Mouse (Mus musculus): ENCODE results near the gene Txndc17. TPM values are rescaled to one million over a fixed set of nuclear protein-coding genes. Genes with fewer than 3 reads are reported as not detected.

Gene Txndc17
- polyA plus RNA-seq, 1 experiment from 2014 or later, result 163 TPM

DNA sequence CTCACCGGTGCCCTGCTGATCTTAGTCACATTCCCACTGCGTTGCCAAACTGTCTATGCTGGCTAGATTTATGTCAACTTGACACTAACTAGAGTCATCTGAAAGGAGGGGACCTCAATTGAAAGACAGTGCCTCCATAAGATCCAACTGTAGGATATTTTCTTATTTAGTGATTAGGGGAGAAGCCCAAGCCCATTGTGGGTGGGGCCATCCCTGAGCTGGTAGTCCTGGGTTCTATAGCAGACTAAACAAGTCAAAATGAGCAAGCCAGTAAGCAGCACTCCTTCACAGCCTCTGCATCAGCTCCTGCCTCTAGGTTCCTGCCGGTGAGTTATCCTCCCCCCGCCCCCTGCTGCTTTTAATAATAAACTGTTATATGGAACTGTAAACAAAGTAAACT, 26.2 kb upstream of the Txndc17 start:
- no peak for DNase-seq (ENCODE audit: low spot score)
- no peak overlapping the region for H3K9ac ChIP-seq (ENCODE audit: low read length)
- H3K27me3 ChIP-seq (ENCODE audit: control insufficient read depth, insufficient read depth, low read length), result no peaks in the 10 kb centered on the region
- H3K4me3 ChIP-seq (ENCODE audit: low read depth, low read length), result no peak overlapping the region
- H3K4me2 ChIP-seq (ENCODE audit: low read depth), result no peak overlapping the region
- no peaks in the 10 kb centered on the region for H3K9me3 ChIP-seq (ENCODE audit: control insufficient read depth, low read length)
- H3K4me1 ChIP-seq (ENCODE audit: control insufficient read depth, insufficient read depth, low read length), result no peaks in the 10 kb centered on the region
- no peak overlapping the region for H3K27ac ChIP-seq (ENCODE audit: low read depth, low read length)
- ATAC-seq (ENCODE audit: insufficient read depth, low FRiP score, low TSS enrichment), result no peak
- WGBS, result 93% methylated on average over 4 of the region's 4 CpGs
- H3K36me3 ChIP-seq (ENCODE audit: control insufficient read depth, insufficient read depth, low read length), result peaks cover 6% of the 10 kb centered on the region

DNA sequence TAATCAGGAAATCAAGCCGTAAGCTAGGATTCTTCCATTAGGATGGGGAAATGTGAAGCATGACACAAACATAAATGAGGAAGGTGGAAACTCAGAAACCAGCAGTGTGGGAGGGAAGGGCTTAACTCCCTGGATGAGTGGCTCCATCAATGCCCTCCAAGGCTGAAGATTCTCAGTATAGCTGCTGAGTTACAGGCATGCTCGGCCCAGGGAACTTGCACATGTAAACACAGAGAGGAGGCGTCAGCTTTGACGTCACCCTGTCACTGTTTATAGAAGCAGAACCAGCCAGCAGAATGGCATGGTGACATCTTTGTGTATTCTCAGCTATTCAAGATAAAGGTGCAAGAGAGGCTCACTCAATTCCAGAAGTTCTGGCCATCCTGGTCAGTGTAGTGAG, 23.1 kb upstream of the Txndc17 start:
- no peak overlapping the region for H3K27ac ChIP-seq (ENCODE audit: low read depth, low read length)
- H3K4me1 ChIP-seq (ENCODE audit: control insufficient read depth, insufficient read depth, low read length), result no peaks in the 10 kb centered on the region
- H3K9ac ChIP-seq (ENCODE audit: low read length), result no peak overlapping the region
- no peak for DNase-seq (ENCODE audit: low spot score)
- no peaks in the 10 kb centered on the region for H3K27me3 ChIP-seq (ENCODE audit: control insufficient read depth, insufficient read depth, low read length)
- peaks cover 5% of the 10 kb centered on the region for H3K36me3 ChIP-seq (ENCODE audit: control insufficient read depth, insufficient read depth, low read length)
- WGBS, result 93% methylated on average over 4 of the region's 4 CpGs
- H3K4me3 ChIP-seq (ENCODE audit: low read depth, low read length), result no peak overlapping the region
- ATAC-seq (ENCODE audit: insufficient read depth, low FRiP score, low TSS enrichment), result no peak
- no peak overlapping the region for H3K4me2 ChIP-seq (ENCODE audit: low read depth)
- H3K9me3 ChIP-seq (ENCODE audit: control insufficient read depth, low read length), result no peaks in the 10 kb centered on the region

DNA sequence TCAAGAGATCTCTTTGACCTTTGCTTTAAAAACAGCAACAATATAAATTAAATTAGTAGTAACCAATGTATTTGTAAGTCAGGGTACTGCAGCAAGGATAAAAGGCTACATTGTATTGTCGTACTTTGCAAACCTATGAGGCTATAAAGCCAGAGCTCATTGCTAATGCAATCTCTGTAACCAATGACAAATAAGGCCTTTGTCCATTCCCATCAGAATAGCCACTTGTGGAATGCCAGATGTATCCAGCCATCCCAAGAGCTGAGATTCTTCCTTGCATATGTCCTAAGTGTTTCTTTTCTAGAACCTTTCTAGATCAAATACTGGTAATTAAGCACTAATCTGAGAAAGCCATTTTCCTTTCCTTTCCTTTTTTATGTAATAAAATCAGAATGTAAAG, 16.5 kb upstream of the Txndc17 start:
- 80% methylated on average over 1 of the region's 1 CpGs for WGBS
- no peak overlapping the region for H3K27ac ChIP-seq (ENCODE audit: low read depth, low read length)
- H3K9ac ChIP-seq (ENCODE audit: low read length), result no peak overlapping the region
- peaks cover 7% of the 10 kb centered on the region for H3K36me3 ChIP-seq (ENCODE audit: control insufficient read depth, insufficient read depth, low read length)
- H3K9me3 ChIP-seq (ENCODE audit: control insufficient read depth, low read length), result no peaks in the 10 kb centered on the region
- no peaks in the 10 kb centered on the region for H3K27me3 ChIP-seq (ENCODE audit: control insufficient read depth, insufficient read depth, low read length)
- no peak overlapping the region for H3K4me3 ChIP-seq (ENCODE audit: low read depth, low read length)
- H3K4me1 ChIP-seq (ENCODE audit: control insufficient read depth, insufficient read depth, low read length), result no peaks in the 10 kb centered on the region
- no peak overlapping the region for H3K4me2 ChIP-seq (ENCODE audit: low read depth)
- DNase-seq (ENCODE audit: low spot score) (no peak), ATAC-seq (ENCODE audit: insufficient read depth, low FRiP score, low TSS enrichment) (no peak)

DNA sequence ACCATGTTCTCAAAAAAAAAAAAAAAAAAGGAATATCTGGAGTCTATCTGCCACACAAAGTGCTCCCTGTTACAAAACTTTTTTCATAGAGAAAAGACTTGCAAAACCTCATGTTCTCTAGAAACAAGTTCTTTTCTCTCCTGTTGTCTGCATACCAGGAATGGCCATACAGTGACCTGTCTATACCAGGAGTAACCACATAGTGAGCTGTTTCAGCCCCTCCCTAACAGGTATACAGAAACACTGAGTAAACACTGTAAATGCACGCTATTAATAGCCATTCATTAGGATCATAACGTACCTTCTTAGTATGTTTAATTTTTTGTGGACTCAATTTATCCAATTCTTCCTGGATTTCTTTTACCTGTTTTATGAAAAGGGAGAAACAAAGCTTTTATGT, 13.1 kb upstream of the Txndc17 start:
- DNase-seq (ENCODE audit: low spot score), result no peak
- H3K4me1 ChIP-seq (ENCODE audit: control insufficient read depth, insufficient read depth, low read length), result no peaks in the 10 kb centered on the region
- H3K27ac ChIP-seq (ENCODE audit: low read depth, low read length), result no peak overlapping the region
- H3K27me3 ChIP-seq (ENCODE audit: control insufficient read depth, insufficient read depth, low read length), result no peaks in the 10 kb centered on the region
- WGBS, result 88% methylated on average over 2 of the region's 2 CpGs
- H3K9ac ChIP-seq (ENCODE audit: low read length), result no peak overlapping the region
- no peak overlapping the region for H3K4me3 ChIP-seq (ENCODE audit: low read depth, low read length)
- no peak for ATAC-seq (ENCODE audit: insufficient read depth, low FRiP score, low TSS enrichment)
- no peaks in the 10 kb centered on the region for H3K9me3 ChIP-seq (ENCODE audit: control insufficient read depth, low read length)
- peaks cover 8% of the 10 kb centered on the region for H3K36me3 ChIP-seq (ENCODE audit: control insufficient read depth, insufficient read depth, low read length)
- no peak overlapping the region for H3K4me2 ChIP-seq (ENCODE audit: low read depth)

DNA sequence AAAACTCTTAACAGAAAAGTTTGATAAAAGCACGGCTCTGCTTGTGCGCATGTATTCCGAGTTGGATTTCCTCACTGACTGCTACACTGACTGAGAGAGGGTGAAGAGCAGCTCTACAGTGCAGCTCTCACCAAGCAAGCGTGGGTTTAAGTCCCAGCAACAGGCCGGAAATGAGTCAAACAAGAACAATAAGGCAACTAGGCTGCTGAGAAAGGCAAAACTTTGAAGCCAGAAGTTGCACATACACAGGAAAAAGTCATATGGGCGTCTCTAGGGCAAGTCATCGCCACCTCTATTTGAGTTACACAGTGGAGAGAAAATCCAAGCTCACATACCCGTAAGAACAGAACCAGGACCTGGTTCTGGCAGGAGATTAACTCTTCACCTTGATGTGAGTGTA, 10.8 kb upstream of the Txndc17 start:
- DNase-seq (ENCODE audit: low spot score), result no peak
- WGBS, result 89% methylated on average over 8 of the region's 8 CpGs

DNA sequence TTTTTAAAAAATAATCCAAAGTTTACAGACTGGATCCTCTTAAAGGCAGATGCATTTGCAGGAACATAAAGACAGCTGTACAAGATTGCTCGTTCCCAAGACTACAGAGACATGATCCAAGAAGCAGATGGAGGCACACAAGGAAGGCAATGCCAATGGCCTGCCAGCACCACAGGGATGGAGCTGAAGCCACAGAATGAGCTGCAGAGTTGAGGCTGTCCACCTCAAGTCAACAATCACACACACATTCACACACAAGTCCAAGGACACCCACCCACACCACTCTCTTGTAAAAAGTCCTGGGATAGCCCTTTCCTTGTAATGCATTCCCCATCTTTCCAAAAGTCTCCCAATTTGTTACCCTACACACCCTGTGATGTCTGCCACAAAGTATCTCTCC, 3.9 kb upstream of the Txndc17 start:
- Histone ChIP-seq H3K27me3 (ENCODE audit: control insufficient read depth, insufficient read depth, low read length) (no peaks in the 10 kb centered on the region), H3K9me3 (ENCODE audit: control insufficient read depth, low read length) (no peaks in the 10 kb centered on the region), H3K4me3 (ENCODE audit: low read depth, low read length) (no peak overlapping the region), H3K9ac (ENCODE audit: low read length) (no peak overlapping the region), H3K4me2 (ENCODE audit: low read depth) (no peak overlapping the region), H3K4me1 (ENCODE audit: control insufficient read depth, insufficient read depth, low read length) (peaks cover 13% of the 10 kb centered on the region), H3K27ac (ENCODE audit: low read depth, low read length) (no peak overlapping the region), H3K36me3 (ENCODE audit: control insufficient read depth, insufficient read depth, low read length) (no peaks in the 10 kb centered on the region; the same call in 1 of the 2 replicates)
- no peak for DNase-seq (ENCODE audit: low spot score)
- ATAC-seq (ENCODE audit: insufficient read depth, low FRiP score, low TSS enrichment), result no peak
- 92% methylated on average over 1 of the region's 1 CpGs for WGBS

More for the DNA sequence above, 10.8 kb upstream of the Txndc17 start:
- Histone ChIP-seq H3K27me3 (ENCODE audit: control insufficient read depth, insufficient read depth, low read length) (no peaks in the 10 kb centered on the region), H3K9ac (ENCODE audit: low read length) (no peak overlapping the region), H3K9me3 (ENCODE audit: control insufficient read depth, low read length) (no peaks in the 10 kb centered on the region), H3K27ac (ENCODE audit: low read depth, low read length) (no peak overlapping the region), H3K36me3 (ENCODE audit: control insufficient read depth, insufficient read depth, low read length) (peaks cover 4% of the 10 kb centered on the region), H3K4me3 (ENCODE audit: low read depth, low read length) (no peak overlapping the region), H3K4me1 (ENCODE audit: control insufficient read depth, insufficient read depth, low read length) (no peaks in the 10 kb centered on the region), H3K4me2 (ENCODE audit: low read depth) (no peak overlapping the region)
- ATAC-seq (ENCODE audit: insufficient read depth, low FRiP score, low TSS enrichment), result no peak

GRCm38 (mm10) chr11:72205256-72205655, 2.1 kb upstream of the Txndc17 start:
- peak overlapping the region; percentile 51; the same call in 1 of the 2 replicates for H3K4me2 ChIP-seq (ENCODE audit: low read depth)
- no peaks in the 10 kb centered on the region for H3K36me3 ChIP-seq (ENCODE audit: control insufficient read depth, insufficient read depth, low read length)
- 89% methylated on average over 6 of the region's 6 CpGs for WGBS
- no peak overlapping the region for H3K27ac ChIP-seq (ENCODE audit: low read depth, low read length)
- H3K4me1 ChIP-seq (ENCODE audit: control insufficient read depth, insufficient read depth, low read length), result peaks cover 13% of the 10 kb centered on the region
- H3K9ac ChIP-seq (ENCODE audit: low read length), result no peak overlapping the region; the same call in 1 of the 2 replicates
- 0 out of 2 replicates have a peak overlapping the region, but pooled peaks have one; percentile 1 for H3K4me3 ChIP-seq (ENCODE audit: low read depth, low read length)
- H3K27me3 ChIP-seq (ENCODE audit: control insufficient read depth, insufficient read depth, low read length), result no peaks in the 10 kb centered on the region
- ATAC-seq (ENCODE audit: insufficient read depth, low FRiP score, low TSS enrichment), result no peak
- H3K9me3 ChIP-seq (ENCODE audit: control insufficient read depth, low read length), result no peaks in the 10 kb centered on the region
- no peak for DNase-seq (ENCODE audit: low spot score)

GRCm38 (mm10) chr11:72206341-72207203, 775 bp upstream of the Txndc17 start, which contains the start of gene Gm43951:
TSS of gene Gm43951 (minus strand) at chr11:72206840.
- ATAC-seq (ENCODE audit: insufficient read depth, low FRiP score, low TSS enrichment), result peak; percentile 61
- Histone ChIP-seq H3K36me3 (ENCODE audit: control insufficient read depth, insufficient read depth, low read length) (0 out of 2 replicates have a peak, but pooled peaks cover 2% of the 10 kb centered on the region), H3K27ac (ENCODE audit: low read depth, low read length) (peak within 1 kb of the TSS; percentile 15; the same call in 1 of the 2 replicates), H3K4me3 (ENCODE audit: low read depth, low read length) (peak within 1 kb of the TSS; percentile 87), H3K27me3 (ENCODE audit: control insufficient read depth, insufficient read depth, low read length) (no peaks in the 10 kb centered on the region), H3K4me1 (ENCODE audit: control insufficient read depth, insufficient read depth, low read length) (peaks cover 13% of the 10 kb centered on the region), H3K9me3 (ENCODE audit: control insufficient read depth, low read length) (no peaks in the 10 kb centered on the region), H3K9ac (ENCODE audit: low read length) (peak within 1 kb of the TSS; percentile 78), H3K4me2 (ENCODE audit: low read depth) (peak within 1 kb of the TSS; percentile 51)
- under 1% methylated on average over 43 of the region's 43 CpGs for WGBS
- DNase-seq (ENCODE audit: low spot score), result peak; percentile 35

Measured in neural tube, embryonic 11.5 days (tissue).